Mouse (Mus musculus) C2C12 (cell line): ENCODE data around the gene Tcstv1. TPM values are rescaled to one million over a fixed set of nuclear protein-coding genes. Genes with fewer than 3 reads are reported as not detected.

Source experiments
- polyA plus RNA-seq: library from polyadenylated mRNA; unstranded; fragments of >200 nt; fragmentation: generic; extraction: Trizol; gene quantifications from one replicate; pipeline ENCODE4 v1.2.1, GENCODE M21; 2012; ENCODE audit warnings: missing spikeins

Gene Tcstv1
- polyA plus RNA-seq, 1 experiment, result 0.11 TPM

Other genes with a start within 250 kb of the Tcstv1 start
- 45.6 TPM for gene Hmgcs1, start 204.4 kb downstream of the Tcstv1 start, polyA plus RNA-seq
- gene Nim1k, start 138.9 kb downstream of the Tcstv1 start, polyA plus RNA-seq, result 0.11 TPM
- 10.9 TPM for gene Zfp131, start 103.9 kb downstream of the Tcstv1 start, polyA plus RNA-seq
- gene AF067063, start 64.6 kb downstream of the Tcstv1 start, polyA plus RNA-seq, result not detected
- 0.28 TPM for gene D13Ertd608e, start 58.8 kb downstream of the Tcstv1 start, polyA plus RNA-seq
- gene Gm21761, start 34.5 kb upstream of the Tcstv1 start, polyA plus RNA-seq, result 0.46 TPM
- 0.15 TPM for gene B020031M17Rik, start 56.0 kb upstream of the Tcstv1 start, polyA plus RNA-seq
- gene Gm36079, start 132.2 kb upstream of the Tcstv1 start, polyA plus RNA-seq, result not detected
- gene Gm21188, start 157.4 kb upstream of the Tcstv1 start, polyA plus RNA-seq, result not detected
- gene Gm20767, start 245.5 kb upstream of the Tcstv1 start, polyA plus RNA-seq, result 0.20 TPM